Mouse (Mus musculus) heart, embryonic 11.5 days (tissue): ENCODE measurements around the gene Cuedc1. TPM values are rescaled to one million over a fixed set of nuclear protein-coding genes. Genes with fewer than 3 reads are reported as not detected.

Source experiments
- ATAC-seq: fragments of 200-750 bp; cut with Nextera tagmentation; replicated peaks from 2 replicates; pipeline ENCODE4 v1.8.0; 2017; ENCODE audit warnings: moderate library complexity; ENCODE audit not compliant: insufficient number of reproducible peaks, low FRiP score, low TSS enrichment
- H3K27ac ChIP-seq: fragments of 300-500 bp; sonication (generic); 2 replicates; pipeline ENCODE4 v1.5.1; 2014; ENCODE audit warnings: mild to moderate bottlenecking, low read depth, low read length
- H3K27me3 ChIP-seq: fragments of 300-500 bp; sonication (generic); 2 replicates; pipeline ENCODE4 v1.6.1; 2014; ENCODE audit warnings: mild to moderate bottlenecking, low read length, mixed read lengths; ENCODE audit not compliant: control insufficient read depth, insufficient read depth
- H3K36me3 ChIP-seq: fragments of 300-500 bp; sonication (generic); 2 replicates; pipeline ENCODE4 v1.6.1; 2014; ENCODE audit warnings: mild to moderate bottlenecking, low read length, moderate library complexity, mixed read lengths; ENCODE audit not compliant: control insufficient read depth, insufficient read depth
- H3K4me1 ChIP-seq: fragments of 300-500 bp; sonication (generic); 2 replicates; pipeline ENCODE4 v1.6.1; 2014; ENCODE audit warnings: low read length; ENCODE audit not compliant: control insufficient read depth, insufficient read depth
- H3K4me2 ChIP-seq: fragments of 300-500 bp; sonication (generic); 2 replicates; pipeline ENCODE4 v1.6.1; 2014; ENCODE audit warnings: mild to moderate bottlenecking, moderate library complexity
- H3K4me3 ChIP-seq: fragments of 300-500 bp; sonication (generic); 2 replicates; pipeline ENCODE4 v1.5.1; 2014; ENCODE audit warnings: low read depth, low read length
- H3K9ac ChIP-seq: fragments of 300-500 bp; sonication (generic); 2 replicates; pipeline ENCODE4 v1.6.1; 2014; ENCODE audit warnings: mild to moderate bottlenecking, low read depth, low read length, moderate library complexity
- H3K9me3 ChIP-seq: fragments of 300-500 bp; sonication (generic); replicated peaks from 2 replicates; pipeline ENCODE4 v1.6.1; 2016; ENCODE audit warnings: low read length; ENCODE audit not compliant: control insufficient read depth
- WGBS: fragments of 180-500 bp; shearing (Covaris S2); extraction: QIAGEN DNeasy Blood & Tissue Kit; methylation state at CpG from one replicate; pipeline ENCODE4 v1.1.7; 2014; ENCODE audit not compliant: insufficient replicate concordance; 5-methylcytosine and 5-hydroxymethylcytosine counted together
- polyA plus RNA-seq: library from polyadenylated mRNA; unstranded; fragments of >200 nt; fragmentation: Nextera tagmentation; extraction: Ambion mirVana; gene quantifications from 2 replicates; pipeline ENCODE4 v1.2.1, GENCODE M21; 2014

The Cuedc1 gene
- polyA plus RNA-seq, 1 experiment from 2014 or later, result 11.7 TPM

- Histone ChIP-seq H3K36me3 (no peaks in the 10 kb centered on the region), H3K27me3 (no peaks in the 10 kb centered on the region), H3K4me3 (no peak overlapping the region), H3K9me3 (no peaks in the 10 kb centered on the region), H3K4me2 (no peak overlapping the region), H3K27ac (no peak overlapping the region), H3K9ac (peak overlapping the region; percentile 29; the same call in 1 of the 2 replicates), H3K4me1 (peaks cover 13% of the 10 kb centered on the region; the same call in 1 of the 2 replicates)
- WGBS, result 26% methylated on average over 10 of the region's 10 CpGs
- ATAC-seq, result no peak
These were observed 143.0 kb downstream of the Cuedc1 start for GRCm38 (mm10) chr11:88240736-88241353.

DNA sequence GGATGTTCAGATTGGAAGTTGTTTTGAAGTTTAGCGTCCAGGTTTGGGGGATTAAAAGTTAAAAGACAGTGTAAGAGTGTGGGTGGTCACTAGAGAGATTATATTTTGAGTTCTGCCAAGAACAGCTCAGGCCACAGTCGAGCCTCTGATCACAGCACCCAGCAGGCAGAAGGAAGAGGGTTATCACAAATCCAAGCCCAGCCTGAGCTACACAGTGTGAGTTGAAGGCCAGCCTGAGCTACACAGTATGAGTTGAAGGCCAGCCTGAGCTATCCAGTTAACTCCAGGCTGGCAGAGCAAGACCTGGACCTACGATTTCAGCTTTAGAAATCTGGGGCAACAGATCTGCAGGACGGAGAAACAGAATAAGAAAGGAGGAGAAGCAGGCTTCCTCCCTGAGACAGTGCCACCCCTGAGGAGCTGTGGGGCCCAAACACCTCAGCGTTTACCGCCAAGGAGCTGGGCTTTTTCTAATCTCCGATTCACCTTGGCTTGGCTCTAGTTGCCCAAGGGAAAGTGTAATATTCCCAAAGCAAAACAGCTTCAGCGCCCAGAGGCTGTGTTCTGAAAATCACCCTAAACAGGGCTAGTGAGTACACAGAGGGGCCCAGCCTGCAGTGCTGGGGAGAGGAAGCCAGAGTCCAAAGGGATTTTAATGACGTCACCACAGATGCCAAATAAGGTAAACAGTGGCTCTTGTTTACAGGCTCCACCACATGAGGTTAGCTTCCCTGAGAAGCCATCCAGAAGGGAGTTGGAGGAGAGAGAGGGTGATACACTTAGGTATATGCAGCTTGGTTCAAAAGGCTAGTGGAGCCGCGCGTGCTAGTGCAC is 143.8 kb downstream of the Cuedc1 start:
- no peak for ATAC-seq
- Histone ChIP-seq H3K27ac (peak overlapping the region; percentile 35; the same call in 1 of the 2 replicates), H3K9ac (0 out of 2 replicates have a peak overlapping the region, but pooled peaks have one; percentile 3), H3K4me2 (no peak overlapping the region), H3K4me1 (peaks cover 11% of the 10 kb centered on the region; the same call in 1 of the 2 replicates), H3K9me3 (no peaks in the 10 kb centered on the region), H3K27me3 (no peaks in the 10 kb centered on the region), H3K36me3 (no peaks in the 10 kb centered on the region), H3K4me3 (no peak overlapping the region)
- 51% methylated on average over 12 of the region's 12 CpGs for WGBS

Other genes with a start within 250 kb of the Cuedc1 start
- gene Mks1, start 244.8 kb upstream of the Cuedc1 start, polyA plus RNA-seq, result 5.9 and 6.1 TPM in 2 replicates
- 0.21 TPM in 1 of 2 replicates, not detected in the other for gene Epx, start 222.5 kb upstream of the Cuedc1 start, polyA plus RNA-seq
- gene Olfr462, start 205.8 kb upstream of the Cuedc1 start, polyA plus RNA-seq, result not detected in 2 replicates
- gene Olfr463, start 200.7 kb upstream of the Cuedc1 start, polyA plus RNA-seq, result not detected in 2 replicates
- not detected in 2 replicates for gene Olfr464, start 177.1 kb upstream of the Cuedc1 start, polyA plus RNA-seq
- 16.7 and 17.2 TPM in 2 replicates for gene Dynll2, start 110.5 kb upstream of the Cuedc1 start, polyA plus RNA-seq
- 205 and 242 TPM in 2 replicates for gene Srsf1, start 50.7 kb upstream of the Cuedc1 start, polyA plus RNA-seq
- gene Vezf1, start 29.8 kb upstream of the Cuedc1 start, polyA plus RNA-seq, result 24.8 and 26.4 TPM in 2 replicates
- gene Mrps23, start 106.3 kb downstream of the Cuedc1 start, polyA plus RNA-seq, result 87.3 and 88.4 TPM in 2 replicates
- gene Ccdc182, start 196.0 kb downstream of the Cuedc1 start, polyA plus RNA-seq, result not detected in 2 replicates